ENCODE assay signal across 14 mouse cellular contexts in the genomic region with DNA sequence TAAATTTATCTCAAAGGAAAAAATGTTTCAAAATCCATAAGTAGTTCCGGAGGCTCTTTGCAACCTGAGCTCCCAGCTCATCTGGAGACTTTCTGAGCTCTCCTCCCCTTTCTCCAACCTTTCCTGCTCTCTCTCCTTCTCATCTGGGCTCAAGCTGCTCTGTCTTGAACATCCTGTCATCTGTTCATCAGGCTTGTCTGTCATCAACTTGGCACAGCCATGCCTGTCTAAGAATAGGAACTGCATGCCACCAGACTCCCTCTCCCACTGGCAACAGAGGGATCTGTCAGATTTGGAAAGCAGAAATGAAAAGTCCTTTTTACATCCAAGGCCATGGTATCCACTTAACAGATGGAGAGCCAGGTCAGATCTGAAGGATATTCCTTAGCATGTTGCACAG.
A peak's percentile ranks its signal among the peaks of the same experiment; 100 is the strongest.
DNase-seq lines count a peak whose midpoint lies in the region; ATAC-seq and TF ChIP-seq lines count a peak whose summit lies in the region.
"Had no signal": no experiment of that assay in that cellular context is flagged by ENCODE, and none has a peak within 500 bp of the region (broad histone marks: within the 10 kb centered on the region; RNA-seq: fewer than 3 reads in every experiment).

No protein-coding gene starts in this region.

- no peak overlapping the region for H3K9ac ChIP-seq in midbrain, embryonic 16.5 days (ENCODE audit: low read depth, low read length)
- no peak overlapping the region for H3K9ac ChIP-seq in liver, postnatal 0 days (replicated peaks)
- H3K9ac ChIP-seq in intestine, postnatal 0 days (ENCODE audit: low read depth, low read length) = no peak overlapping the region
- H3K9ac ChIP-seq: embryonic facial prominence, embryonic 12.5 days; forebrain, embryonic 13.5 days had no signal

- H3K27ac ChIP-seq in midbrain, embryonic 16.5 days (ENCODE audit: low read length) = no peak overlapping the region
- no peak overlapping the region for H3K27ac ChIP-seq in liver, postnatal 0 days (ENCODE audit: low read depth)
- H3K27ac ChIP-seq in intestine, postnatal 0 days (ENCODE audit: low read depth, low read length) = no peak overlapping the region
- H3K27ac ChIP-seq: embryonic facial prominence, embryonic 12.5 days; forebrain, embryonic 13.5 days had no signal

- no peak for DNase-seq in frontal cortex, postnatal 25 days (ENCODE audit: low spot score in 2 of 2)
- DNase-seq in 3T3-L1 (ENCODE audit: low read depth, low spot score) = peak; percentile 22
- peak; percentile 15 for DNase-seq in frontal cortex, postnatal 10 days (ENCODE audit: low spot score in 2 of 2)
- DNase-seq in layer of hippocampus, adult 18-20 months (ENCODE audit: low spot score in 2 of 2) = peak; percentile 57 to 76
- DNase-seq in liver, postnatal 0 days = no peak
- DNase-seq: cerebellum, adult 8-10 months; kidney, postnatal 36 days; thymus, postnatal 36 days had no signal

- TF ChIP-seq CTCF in liver, postnatal 0 days (IDR thresholded peaks at IDR 0.05; ENCODE audit: low read depth) = no peak
- TF ChIP-seq CTCF in intestine, postnatal 0 days (IDR thresholded peaks at IDR 0.05; ENCODE audit: low read depth) = no peak

- ATAC-seq in frontal cortex, adult (ENCODE audit: low TSS enrichment) = peak; percentile 70
- ATAC-seq in midbrain, embryonic 16.5 days = no peak
- no peak for ATAC-seq in liver, postnatal 0 days
- ATAC-seq in intestine, postnatal 0 days = no peak
- ATAC-seq: activated CD4-positive, CD25-positive, alpha-beta regulatory T cell, adult 4 months; forebrain, embryonic 13.5 days had no signal

- H3K9me3 ChIP-seq in midbrain, embryonic 16.5 days (replicated peaks; ENCODE audit: control insufficient read depth, low read length, poor library complexity, severe bottlenecking) = no peaks in the 10 kb centered on the region
- H3K9me3 ChIP-seq in liver, postnatal 0 days (ENCODE audit: low read length) = no peaks in the 10 kb centered on the region
- no peaks in the 10 kb centered on the region for H3K9me3 ChIP-seq in intestine, postnatal 0 days (ENCODE audit: control insufficient read depth)
- H3K9me3 ChIP-seq: embryonic facial prominence, embryonic 12.5 days; forebrain, embryonic 13.5 days had no signal

- H3K4me1 ChIP-seq in midbrain, embryonic 16.5 days (ENCODE audit: control insufficient read depth, insufficient read depth, low read length) = peaks cover 4% of the 10 kb centered on the region; the same call in 1 of the 2 replicates
- H3K4me1 ChIP-seq in liver, postnatal 0 days (ENCODE audit: insufficient read depth) = no peaks in the 10 kb centered on the region
- H3K4me1 ChIP-seq in intestine, postnatal 0 days (replicated peaks; ENCODE audit: control insufficient read depth, insufficient read depth, low read length) = no peaks in the 10 kb centered on the region

- no peaks in the 10 kb centered on the region for H3K36me3 ChIP-seq in midbrain, embryonic 16.5 days (ENCODE audit: control insufficient read depth, insufficient read depth, low read length)
- no peaks in the 10 kb centered on the region for H3K36me3 ChIP-seq in liver, postnatal 0 days (replicated peaks; ENCODE audit: insufficient read depth, low read length)
- no peaks in the 10 kb centered on the region for H3K36me3 ChIP-seq in intestine, postnatal 0 days (ENCODE audit: control insufficient read depth, insufficient read depth)
- H3K36me3 ChIP-seq: embryonic facial prominence, embryonic 12.5 days had no signal

- 90% methylated on average over 1 of the region's 1 CpGs for WGBS in midbrain, embryonic 16.5 days
- 63% methylated on average over 1 of the region's 1 CpGs for WGBS in liver, postnatal 0 days (ENCODE audit: insufficient replicate concordance)
- WGBS in intestine, postnatal 0 days = 92% methylated on average over 1 of the region's 1 CpGs

- no peak overlapping the region for H3K4me3 ChIP-seq in midbrain, embryonic 16.5 days (ENCODE audit: low read depth, low read length)
- H3K4me3 ChIP-seq in liver, postnatal 0 days (ENCODE audit: low read depth, low read length) = no peak overlapping the region
- no peak overlapping the region for H3K4me3 ChIP-seq in intestine, postnatal 0 days (ENCODE audit: low read depth, low read length)
- H3K4me3 ChIP-seq: embryonic facial prominence, embryonic 12.5 days; forebrain, embryonic 13.5 days had no signal

- no peak overlapping the region for H3K4me2 ChIP-seq in midbrain, embryonic 16.5 days (ENCODE audit: low read length)
- no peak overlapping the region for H3K4me2 ChIP-seq in liver, postnatal 0 days (ENCODE audit: low read depth, low read length)
- H3K4me2 ChIP-seq in intestine, postnatal 0 days (replicated peaks; ENCODE audit: low read depth) = no peak overlapping the region
- H3K4me2 ChIP-seq: embryonic facial prominence, embryonic 12.5 days; forebrain, embryonic 13.5 days had no signal

- no peak for TF ChIP-seq EP300 in liver, postnatal 0 days (IDR thresholded peaks at IDR 0.05; ENCODE audit: low read depth)

- no peaks in the 10 kb centered on the region for H3K27me3 ChIP-seq in midbrain, embryonic 16.5 days (ENCODE audit: control insufficient read depth, insufficient read depth, low read depth, low read length)
- H3K27me3 ChIP-seq in liver, postnatal 0 days (ENCODE audit: insufficient read depth, low read length) = no peaks in the 10 kb centered on the region
- no peaks in the 10 kb centered on the region for H3K27me3 ChIP-seq in intestine, postnatal 0 days (replicated peaks; ENCODE audit: control insufficient read depth, insufficient read depth, low read length)
- H3K27me3 ChIP-seq: embryonic facial prominence, embryonic 12.5 days; forebrain, embryonic 13.5 days had no signal

Comparison
In these comparisons a context has a peak if more than half of its experiments do, and no peak if none do; other contexts are left out.
1. DNase-seq: peak in 3T3-L1 (single experiment), frontal cortex, postnatal 10 days (2 of 2) and layer of hippocampus, adult 18-20 months (2 of 2); none in frontal cortex, postnatal 25 days (0 of 2) and liver, postnatal 0 days (single experiment).